Mouse (Mus musculus): Measurements from ENCODE around the gene Slc7a11. TPM values are rescaled to one million over a fixed set of nuclear protein-coding genes. Genes with fewer than 3 reads are reported as not detected.

The Slc7a11 gene
- polyA plus RNA-seq, 1 experiment from 2014 or later, result 0.30 TPM

GRCm38 (mm10) chr3:49965569-49965968 lies 477.8 kb downstream of the Slc7a11 start:
- Histone ChIP-seq H3K27me3 (ENCODE audit: insufficient read depth, poor library complexity, severe bottlenecking) (no peaks in the 10 kb centered on the region), H3K4me3 (no peak overlapping the region), H3K9me3 (no peaks in the 10 kb centered on the region), H3K27ac (no peak overlapping the region), H3K4me1 (no peaks in the 10 kb centered on the region), H3K36me3 (no peaks in the 10 kb centered on the region)
- no peak for DNase-seq (ENCODE audit: low spot score)
- 86% methylated on average over 2 of the region's 2 CpGs for WGBS

- H3K36me3 ChIP-seq, result no peaks in the 10 kb centered on the region
- H3K9me3 ChIP-seq, result no peaks in the 10 kb centered on the region
- no peak overlapping the region for H3K27ac ChIP-seq
- H3K4me3 ChIP-seq, result no peak overlapping the region
- no peaks in the 10 kb centered on the region for H3K27me3 ChIP-seq (ENCODE audit: insufficient read depth, poor library complexity, severe bottlenecking)
- WGBS, result 86% methylated on average over 2 of the region's 2 CpGs
- no peaks in the 10 kb centered on the region for H3K4me1 ChIP-seq
- no peak for DNase-seq (ENCODE audit: low spot score)
These were observed 482.8 kb downstream of the Slc7a11 start for GRCm38 (mm10) chr3:49960581-49960980.

- no peaks in the 10 kb centered on the region for H3K4me1 ChIP-seq
- no peaks in the 10 kb centered on the region for H3K27me3 ChIP-seq (ENCODE audit: insufficient read depth, poor library complexity, severe bottlenecking)
- DNase-seq (ENCODE audit: low spot score), result no peak
- H3K36me3 ChIP-seq, result no peaks in the 10 kb centered on the region
- 31% methylated on average over 2 of the region's 2 CpGs for WGBS
- no peaks in the 10 kb centered on the region for H3K9me3 ChIP-seq
- no peak overlapping the region for H3K4me3 ChIP-seq
- no peak overlapping the region for H3K27ac ChIP-seq
These were observed 496.6 kb downstream of the Slc7a11 start for GRCm38 (mm10) chr3:49946845-49947244.

DNA sequence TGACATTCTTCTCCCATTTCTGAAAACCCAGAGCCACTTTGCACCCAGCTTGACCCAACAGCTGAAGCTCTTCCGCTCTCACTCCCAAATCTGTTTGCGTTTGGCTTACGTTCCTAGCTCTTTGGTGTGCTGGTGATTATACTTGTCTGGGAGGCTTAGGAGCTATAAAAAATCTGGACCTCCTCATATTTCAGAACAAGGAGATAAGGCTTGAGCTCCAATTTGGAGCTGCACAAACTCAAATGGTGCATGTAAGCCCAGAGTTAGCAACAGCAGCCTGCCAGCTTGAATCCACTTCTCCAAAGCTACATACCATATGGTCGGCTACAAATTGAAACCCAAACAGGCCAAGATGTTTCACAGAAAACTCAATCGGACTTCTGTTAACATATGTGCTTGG lies 498.6 kb downstream of the Slc7a11 start:
- Histone ChIP-seq H3K9me3 (no peaks in the 10 kb centered on the region), H3K27ac (no peak overlapping the region), H3K27me3 (ENCODE audit: insufficient read depth, poor library complexity, severe bottlenecking) (no peaks in the 10 kb centered on the region), H3K4me1 (no peaks in the 10 kb centered on the region), H3K36me3 (no peaks in the 10 kb centered on the region), H3K4me3 (no peak overlapping the region)
- DNase-seq (ENCODE audit: low spot score), result no peak
- 65% methylated on average over 5 of the region's 5 CpGs for WGBS

- Histone ChIP-seq H3K27ac (no peak overlapping the region), H3K36me3 (no peaks in the 10 kb centered on the region), H3K4me1 (no peaks in the 10 kb centered on the region), H3K9me3 (no peaks in the 10 kb centered on the region), H3K27me3 (ENCODE audit: insufficient read depth, poor library complexity, severe bottlenecking) (no peaks in the 10 kb centered on the region), H3K4me3 (no peak overlapping the region)
- DNase-seq (ENCODE audit: low spot score), result no peak
- 55% methylated on average over 2 of the region's 2 CpGs for WGBS
These were observed 505.8 kb downstream of the Slc7a11 start for GRCm38 (mm10) chr3:49937611-49938010.

DNA sequence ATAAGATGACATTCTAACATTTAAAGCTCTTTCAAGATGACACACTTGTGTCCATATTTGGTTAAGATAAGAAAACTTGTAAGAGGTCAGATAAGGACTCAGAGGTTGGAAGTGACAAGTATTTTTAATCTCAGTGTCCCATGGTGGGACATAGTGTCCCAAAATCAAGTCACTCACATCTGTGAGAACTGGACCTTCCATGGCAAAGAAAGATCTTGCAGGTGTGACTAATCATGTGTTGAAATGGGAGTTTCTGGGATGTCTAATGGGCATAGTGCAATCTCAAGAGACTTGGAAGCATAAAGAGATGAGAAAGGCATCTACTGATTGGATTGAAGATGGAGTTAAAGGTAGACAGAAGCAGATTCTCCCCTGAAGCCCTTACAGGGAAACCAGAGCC lies 513.9 kb downstream of the Slc7a11 start:
- H3K4me3 ChIP-seq, result no peak overlapping the region
- H3K9me3 ChIP-seq, result no peaks in the 10 kb centered on the region
- no peak for DNase-seq (ENCODE audit: low spot score)
- no peaks in the 10 kb centered on the region for H3K36me3 ChIP-seq
- H3K27me3 ChIP-seq (ENCODE audit: insufficient read depth, poor library complexity, severe bottlenecking), result no peaks in the 10 kb centered on the region
- no peak overlapping the region for H3K27ac ChIP-seq
- H3K4me1 ChIP-seq, result no peaks in the 10 kb centered on the region

- Histone ChIP-seq H3K4me1 (no peaks in the 10 kb centered on the region), H3K27me3 (ENCODE audit: insufficient read depth, poor library complexity, severe bottlenecking) (no peaks in the 10 kb centered on the region), H3K27ac (no peak overlapping the region), H3K9me3 (no peaks in the 10 kb centered on the region), H3K36me3 (no peaks in the 10 kb centered on the region), H3K4me3 (no peak overlapping the region)
- WGBS, result 51% methylated on average over 4 of the region's 4 CpGs
- DNase-seq (ENCODE audit: low spot score), result no peak
These were observed 514.7 kb downstream of the Slc7a11 start for GRCm38 (mm10) chr3:49928509-49929263.

DNA sequence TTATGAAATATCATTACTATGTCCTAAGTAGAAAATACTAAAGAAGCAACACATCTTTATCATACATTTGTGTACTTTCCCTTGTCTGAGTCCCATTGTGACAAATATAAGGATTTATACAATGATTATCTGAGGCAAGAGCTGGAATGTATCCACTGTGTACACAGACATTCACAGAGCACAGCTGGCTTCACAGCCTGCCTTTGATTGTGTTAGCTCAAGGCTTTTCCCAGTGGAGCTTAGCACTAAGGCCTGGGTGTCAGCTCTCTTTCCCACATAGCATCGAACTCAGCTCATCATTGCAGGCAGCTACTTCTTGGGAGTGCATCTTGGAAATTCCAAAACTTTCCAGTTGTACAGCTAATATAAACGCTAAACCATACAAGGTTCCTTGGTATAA lies 529.5 kb downstream of the Slc7a11 start:
- WGBS, result 72% methylated on average over 2 of the region's 2 CpGs
- no peak for DNase-seq (ENCODE audit: low spot score)
- no peak overlapping the region for H3K4me3 ChIP-seq
- no peak overlapping the region for H3K27ac ChIP-seq
- H3K27me3 ChIP-seq (ENCODE audit: insufficient read depth, poor library complexity, severe bottlenecking), result no peaks in the 10 kb centered on the region
- H3K4me1 ChIP-seq, result no peaks in the 10 kb centered on the region
- no peaks in the 10 kb centered on the region for H3K9me3 ChIP-seq
- H3K36me3 ChIP-seq, result no peaks in the 10 kb centered on the region

DNA sequence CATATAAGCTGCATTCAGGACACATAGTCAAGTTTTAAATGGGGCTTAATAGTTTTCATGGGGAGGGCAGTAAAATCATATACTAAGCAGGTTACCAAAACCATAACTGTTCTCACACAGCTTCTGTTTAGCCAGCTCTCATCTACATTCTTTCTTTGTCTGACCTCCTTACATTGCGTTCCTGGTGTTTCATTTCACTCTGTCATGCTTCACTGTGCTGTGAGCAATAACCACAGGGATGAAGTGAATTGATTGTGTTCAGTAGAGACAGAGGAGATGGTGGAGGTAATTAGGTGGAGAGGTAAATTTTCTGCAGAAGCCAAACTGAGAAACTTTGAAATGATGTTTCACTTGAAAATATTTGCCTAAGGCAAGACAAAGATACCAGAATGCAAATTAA lies 532.5 kb downstream of the Slc7a11 start:
- Histone ChIP-seq H3K4me1 (no peaks in the 10 kb centered on the region), H3K27ac (no peak overlapping the region), H3K4me3 (no peak overlapping the region), H3K9me3 (no peaks in the 10 kb centered on the region), H3K36me3 (no peaks in the 10 kb centered on the region), H3K27me3 (ENCODE audit: insufficient read depth, poor library complexity, severe bottlenecking) (no peaks in the 10 kb centered on the region)
- 63% methylated on average over 1 of the region's 1 CpGs for WGBS
- DNase-seq (ENCODE audit: low spot score), result no peak

DNA sequence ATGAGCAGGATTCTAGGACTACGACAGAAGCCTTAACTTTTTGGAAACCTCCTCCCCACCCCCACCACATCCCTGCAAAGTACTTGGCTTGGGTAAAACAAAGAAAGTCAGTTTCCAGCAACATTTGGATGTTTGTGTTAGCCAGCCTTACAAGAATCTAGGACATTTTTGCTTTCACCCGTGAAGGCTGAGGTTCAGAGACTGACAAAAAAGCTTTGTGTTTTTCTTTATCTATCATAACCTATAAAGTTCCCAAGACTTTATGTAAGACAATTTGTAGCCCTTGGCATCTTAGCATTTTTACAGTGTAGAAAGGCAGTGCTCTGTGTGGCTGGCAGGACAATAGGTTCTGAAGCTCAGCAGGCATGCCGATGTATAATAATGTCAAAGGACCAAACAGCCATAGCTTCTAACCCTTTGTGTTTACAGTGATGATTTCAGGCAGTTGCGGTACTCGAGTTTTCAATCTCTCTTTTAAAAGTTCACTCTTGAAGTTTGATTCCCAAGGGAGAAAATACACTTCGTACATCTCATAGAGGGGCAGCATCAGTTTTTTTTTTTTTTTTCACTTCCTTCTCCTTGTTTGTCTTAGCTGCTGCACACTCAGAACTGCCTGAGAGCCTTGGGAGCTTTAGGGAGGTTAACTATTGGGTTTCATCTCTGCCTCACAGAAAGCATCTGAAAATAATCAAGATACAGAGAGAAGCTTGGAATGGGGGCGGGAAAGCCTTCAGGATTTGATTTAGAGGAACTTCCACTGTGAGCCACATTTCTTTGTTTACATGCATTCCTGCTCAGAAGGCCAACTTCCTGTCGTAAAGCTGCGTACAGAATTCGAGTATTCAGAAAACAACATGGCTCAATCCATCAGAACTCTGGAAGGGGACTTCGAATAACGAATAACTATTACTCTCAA lies 534.7 kb downstream of the Slc7a11 start:
- no peak for DNase-seq (ENCODE audit: low spot score)
- 62% methylated on average over 12 of the region's 12 CpGs for WGBS
- H3K36me3 ChIP-seq, result no peaks in the 10 kb centered on the region

GRCm38 (mm10) chr3:49893945-49894344 lies 549.5 kb downstream of the Slc7a11 start:
- DNase-seq (ENCODE audit: low spot score), result no peak
- Histone ChIP-seq H3K36me3 (no peaks in the 10 kb centered on the region), H3K27ac (no peak overlapping the region), H3K4me3 (no peak overlapping the region), H3K4me1 (no peaks in the 10 kb centered on the region), H3K27me3 (ENCODE audit: insufficient read depth, poor library complexity, severe bottlenecking) (no peaks in the 10 kb centered on the region), H3K9me3 (no peaks in the 10 kb centered on the region)

More for the DNA sequence above, 534.7 kb downstream of the Slc7a11 start:
- Histone ChIP-seq H3K9me3 (no peaks in the 10 kb centered on the region), H3K27me3 (ENCODE audit: insufficient read depth, poor library complexity, severe bottlenecking) (no peaks in the 10 kb centered on the region), H3K4me3 (no peak overlapping the region), H3K27ac (peak overlapping the region; percentile 36; the same call in 1 of the 2 replicates), H3K4me1 (no peaks in the 10 kb centered on the region)

DNA sequence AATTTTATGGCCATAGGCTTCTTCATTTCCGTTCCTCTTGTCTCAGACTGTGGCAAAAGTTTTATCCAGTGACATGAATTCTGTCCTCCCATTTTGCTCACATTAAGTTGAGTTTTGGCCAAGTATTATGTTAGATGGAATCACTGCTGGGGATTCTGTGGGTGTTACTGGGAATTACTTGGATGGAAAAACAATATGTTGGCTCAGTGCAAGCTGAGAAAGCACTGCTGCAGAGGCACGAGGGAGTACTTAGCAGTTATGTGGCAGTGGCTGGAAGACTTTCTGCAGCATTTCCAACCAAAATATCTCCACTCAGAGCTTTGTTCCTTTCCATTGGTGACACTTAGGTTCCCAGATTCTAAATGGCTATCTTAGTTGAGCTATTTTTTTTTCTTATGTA lies 556.1 kb downstream of the Slc7a11 start:
- Histone ChIP-seq H3K27ac (no peak overlapping the region), H3K27me3 (ENCODE audit: insufficient read depth, poor library complexity, severe bottlenecking) (no peaks in the 10 kb centered on the region), H3K36me3 (no peaks in the 10 kb centered on the region), H3K9me3 (no peaks in the 10 kb centered on the region), H3K4me1 (no peaks in the 10 kb centered on the region), H3K4me3 (no peak overlapping the region)
- DNase-seq (ENCODE audit: low spot score), result no peak
- 73% methylated on average over 2 of the region's 2 CpGs for WGBS

DNA sequence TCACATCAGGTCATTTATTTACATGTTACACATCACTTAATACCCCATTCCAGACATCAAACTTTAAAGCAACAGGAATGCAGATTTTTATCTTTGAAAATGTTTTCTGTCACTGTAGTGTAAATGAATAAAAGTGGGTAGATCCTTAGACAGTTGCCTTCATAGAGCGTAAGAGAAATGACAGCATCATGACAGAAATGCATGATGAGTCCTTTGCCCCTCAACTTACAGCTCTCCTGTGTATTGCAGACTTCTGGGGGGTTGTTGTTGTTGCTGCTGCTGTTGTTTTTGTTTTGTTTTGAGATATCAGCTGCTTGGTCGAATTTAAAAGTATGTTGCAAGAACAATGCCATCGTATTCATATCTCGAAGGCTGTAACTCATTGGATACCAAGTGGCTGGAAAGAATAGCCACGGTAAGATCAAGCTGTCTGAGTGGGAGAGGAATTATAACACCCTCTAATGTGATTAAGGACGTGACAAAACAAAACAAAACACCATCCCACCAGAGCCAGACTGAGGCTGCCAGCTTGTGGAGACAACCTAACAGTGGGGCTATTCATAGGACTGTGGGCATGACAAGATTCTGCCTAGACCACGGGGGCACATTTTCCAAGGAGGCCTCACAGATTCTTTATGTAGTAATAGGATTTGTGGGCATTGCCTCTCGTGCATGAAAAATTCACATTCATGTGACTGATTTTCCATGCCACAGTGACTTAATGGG lies 557.0 kb downstream of the Slc7a11 start:
- DNase-seq (ENCODE audit: low spot score), result no peak
- no peak overlapping the region for H3K27ac ChIP-seq
- WGBS, result 48% methylated on average over 8 of the region's 8 CpGs
- no peaks in the 10 kb centered on the region for H3K36me3 ChIP-seq
- no peaks in the 10 kb centered on the region for H3K4me1 ChIP-seq
- H3K9me3 ChIP-seq, result no peaks in the 10 kb centered on the region
- H3K27me3 ChIP-seq (ENCODE audit: insufficient read depth, poor library complexity, severe bottlenecking), result no peaks in the 10 kb centered on the region
- no peak overlapping the region for H3K4me3 ChIP-seq
